Mouse (Mus musculus) spleen, adult 2 months (tissue): ENCODE results near the gene Zc3h7a.

Source experiments
- CTCF ChIP-seq: fragments of 200-500 bp; IDR thresholded peaks from 2 replicates; pipeline ENCODE4 v1.5.1; 2011; ENCODE audit warnings: mild to moderate bottlenecking, inconsistent platforms; ENCODE audit not compliant: insufficient read depth, insufficient read length, insufficient replicate concordance; ENCODE audit errors: extremely low read depth
- POLR2A ChIP-seq: fragments of 200-500 bp; IDR thresholded peaks from 2 replicates; pipeline ENCODE4 v1.6.1; 2011; ENCODE audit warnings: low read depth, low read length, inconsistent platforms

DNA sequence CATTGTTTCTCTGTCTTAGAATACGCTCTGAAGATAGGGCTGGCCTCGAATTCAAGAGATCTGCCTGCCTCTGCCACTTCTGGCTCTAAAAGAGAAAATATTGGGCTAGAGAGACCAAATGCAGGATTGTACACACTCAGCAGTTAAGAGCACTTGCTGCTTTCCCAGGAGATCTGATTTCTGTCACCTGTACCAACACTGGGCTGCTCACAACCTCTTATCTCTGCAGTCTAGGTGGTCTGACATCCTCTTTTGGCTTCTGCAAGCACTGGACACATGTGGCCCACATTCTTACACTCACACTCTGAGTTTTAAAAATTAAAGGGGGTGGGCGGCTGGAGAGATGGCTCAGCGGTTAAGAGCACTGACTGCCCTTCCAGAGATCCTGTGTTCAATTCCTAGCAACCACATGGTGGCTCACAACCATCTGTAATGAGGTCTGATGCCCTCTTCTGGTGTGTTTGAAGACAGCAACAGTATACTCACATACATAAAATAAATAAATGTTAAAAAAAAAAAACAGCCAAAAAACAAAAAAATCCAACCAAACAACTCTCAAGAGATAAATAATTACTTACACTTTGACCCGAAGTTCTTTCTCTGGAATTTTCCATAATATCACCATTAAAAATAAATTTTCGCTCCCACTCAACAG is 25.7 kb upstream of the Zc3h7a start:
- TF ChIP-seq POLR2A (no peak), CTCF (no peak)
